Mouse (Mus musculus) embryo, embryonic 10.5 days (tissue): ENCODE results near the gene Cxcr6.

Experiments
- DNase-seq: peaks from one replicate; pipeline ENCODE4 v3.0.0-alpha.2; 2015; ENCODE audit warnings: low spot score

Cxcr6 gene

GRCm38 (mm10) chr9:123818601-123819000 lies 12.3 kb downstream of the Cxcr6 start:
- no peak for DNase-seq

GRCm38 (mm10) chr9:123826631-123827030 lies 20.4 kb downstream of the Cxcr6 start:
- DNase-seq, result no peak

GRCm38 (mm10) chr9:123828916-123829315 lies 22.6 kb downstream of the Cxcr6 start:
- DNase-seq, result no peak

- DNase-seq, result no peak
Observed at GRCm38 (mm10) chr9:123835851-123836250, 29.6 kb downstream of the Cxcr6 start.

- DNase-seq, result no peak
Observed at GRCm38 (mm10) chr9:123840243-123840642, 34.0 kb downstream of the Cxcr6 start.

- no peak for DNase-seq
Observed at GRCm38 (mm10) chr9:123844468-123844867, 38.2 kb downstream of the Cxcr6 start.

- peak; percentile 1 for DNase-seq
Observed at GRCm38 (mm10) chr9:123845120-123845519, 38.8 kb downstream of the Cxcr6 start.

- no peak for DNase-seq
Observed at GRCm38 (mm10) chr9:123846490-123846889, 40.2 kb downstream of the Cxcr6 start.

GRCm38 (mm10) chr9:123849976-123850695 lies 43.9 kb downstream of the Cxcr6 start:
- no peak for DNase-seq

GRCm38 (mm10) chr9:123850705-123851061 lies 44.4 kb downstream of the Cxcr6 start:
- peak; percentile 30 for DNase-seq

- peak; percentile 67 for DNase-seq
Observed at GRCm38 (mm10) chr9:123851062-123851712, 44.9 kb downstream of the Cxcr6 start.

GRCm38 (mm10) chr9:123851713-123852448 lies 45.6 kb downstream of the Cxcr6 start, which contains the start of gene Fyco1:
Gene Fyco1, minus strand, starts transcription at chr9:123851899.
- DNase-seq, result peak; percentile 97

- DNase-seq, result no peak
Observed at GRCm38 (mm10) chr9:123852449-123853390, 46.4 kb downstream of the Cxcr6 start.

GRCm38 (mm10) chr9:123856836-123857235 lies 50.6 kb downstream of the Cxcr6 start:
- no peak for DNase-seq
